Mouse (Mus musculus): Measurements from ENCODE around the gene Safb.

Safb gene

GRCm38 (mm10) chr17:56651801-56652200 is 67.2 kb downstream of the Safb start:
- no peak for DNase-seq (ENCODE audit: low spot score in 2 of 2)

- DNase-seq (ENCODE audit: low spot score in 2 of 2), result no peak
Measured at GRCm38 (mm10) chr17:56654771-56655170, 70.1 kb downstream of the Safb start.

- DNase-seq (ENCODE audit: low spot score in 2 of 2), result no peak
Measured at GRCm38 (mm10) chr17:56655311-56655710, 70.7 kb downstream of the Safb start.
